Mouse (Mus musculus) CD8-positive naive resting alpha-beta T cell, adult 2 months (primary cell): ENCODE results near the gene Ncor2.

ENCODE experiments used
- DNase-seq, 2 experiments: peaks; one replicate each; pipeline ENCODE4 v3.0.0; 2022; ENCODE audit warnings: low read depth in 2 of 2, low spot score in 2 of 2

Gene Ncor2

GRCm38 (mm10) chr5:124989724-124990123 is 189.3 kb downstream of the Ncor2 start:
- DNase-seq, result no peak

GRCm38 (mm10) chr5:124986656-124987055 is 192.4 kb downstream of the Ncor2 start:
- no peak for DNase-seq

GRCm38 (mm10) chr5:124986222-124986621 is 192.8 kb downstream of the Ncor2 start:
- DNase-seq, result no peak

GRCm38 (mm10) chr5:124969790-124970189 is 209.2 kb downstream of the Ncor2 start:
- DNase-seq, result no peak
